8 mouse cellular contexts compared by ENCODE assay signal in genomic region chr3:129590548-129591226, GRCm38 (mm10). TPM values are rescaled to one million over a fixed set of nuclear protein-coding genes. Genes with fewer than 3 reads are reported as not detected.
DNase-seq lines count a peak whose midpoint lies in the region; ATAC-seq and TF ChIP-seq lines count a peak whose summit lies in the region.

No protein-coding gene starts in this region.

- no peak for TF ChIP-seq POLR2A in lung, adult 2 months (IDR thresholded peaks at IDR 0.05; ENCODE audit: borderline replicate concordance, extremely low read depth, low read depth, low read length)

- H3K36me3 ChIP-seq in forebrain, embryonic 16.5 days (ENCODE audit: control insufficient read depth, insufficient read depth): no peaks in the 10 kb centered on the region

- H3K4me2 ChIP-seq in forebrain, embryonic 16.5 days (ENCODE audit: low read length): peak overlapping the region; percentile 5; the same call in 1 of the 2 replicates

- no peaks in the 10 kb centered on the region for H3K27me3 ChIP-seq in forebrain, embryonic 16.5 days (replicated peaks; ENCODE audit: control insufficient read depth, insufficient read depth, low read length)

- peak overlapping the region; percentile 36; the same call in 1 of the 2 replicates for H3K27ac ChIP-seq in forebrain, embryonic 16.5 days (ENCODE audit: low read length)

- no peaks in the 10 kb centered on the region for H3K9me3 ChIP-seq in forebrain, embryonic 16.5 days (ENCODE audit: control insufficient read depth, low read length)

- DNase-seq in lung, adult 2 months: peak; percentile 8
- no peak for DNase-seq in lung, postnatal 10 days
- peak; percentile 55 to 72 for DNase-seq in layer of hippocampus, adult 8-10 months (ENCODE audit: low spot score in 2 of 2)
- peak; percentile 80 for DNase-seq in naive thymus-derived CD4-positive, alpha-beta T cell, adult 2 months (ENCODE audit: low read depth)
- DNase-seq in thymus, postnatal 4 days: peak; percentile 73
- DNase-seq in gastrocnemius, postnatal 4 days (ENCODE audit: low spot score in 2 of 2): no peak
- no peak for DNase-seq in ovary, postnatal 14 days (ENCODE audit: low spot score)

- ATAC-seq in forebrain, embryonic 16.5 days: peak; percentile 74

- no peaks in the 10 kb centered on the region for H3K4me1 ChIP-seq in lung, adult 2 months (ENCODE audit: control insufficient read depth, insufficient read depth, low read length)
- peaks cover 14% of the 10 kb centered on the region for H3K4me1 ChIP-seq in forebrain, embryonic 16.5 days (replicated peaks; ENCODE audit: control insufficient read depth, insufficient read depth, low read length)

- 66% methylated on average over 17 of the region's 17 CpGs for WGBS in lung, adult 2 months
- 47% methylated on average over 17 of the region's 17 CpGs for WGBS in forebrain, embryonic 16.5 days

- H3K4me3 ChIP-seq in lung, adult 2 months (replicated peaks; ENCODE audit: extremely low read depth, low read depth, low read length): no peak overlapping the region
- H3K4me3 ChIP-seq in forebrain, embryonic 16.5 days (replicated peaks; ENCODE audit: low read length): no peak overlapping the region

- H3K9ac ChIP-seq in forebrain, embryonic 16.5 days (replicated peaks; ENCODE audit: low read depth, low read length): no peak overlapping the region

- TF ChIP-seq CTCF in lung, adult 2 months (IDR thresholded peaks at IDR 0.05; ENCODE audit: insufficient read depth, low read length): no peak

RNA-seq across cellular contexts. Expression of gene Elovl6, which starts 58.5 kb away (rescaled TPM):
- polyA plus RNA-seq in lung, adult 2 months (2012; rRNA removed): 11.3 and 25.1 TPM in 2 replicates
- 43.5 and 44.7 TPM in 2 replicates for polyA plus RNA-seq in forebrain, embryonic 16.5 days (2015; fragmentation: Nextera tagmentation; extraction: Ambion mirVana)
- 10 to 100 TPM; 28.5 to 41.2 (median 33.1) TPM for total RNA-seq in layer of hippocampus, adult 8-10 months (2022)
- total RNA-seq in gastrocnemius, postnatal 4 days (2021): 10 to 100 TPM; 11.8 to 12.3 TPM

Comparison
In these comparisons a context has a peak if more than half of its experiments do, and no peak if none do; other contexts are left out.
1. DNase-seq: peak in lung, adult 2 months (single experiment), layer of hippocampus, adult 8-10 months (2 of 2), naive thymus-derived CD4-positive, alpha-beta T cell, adult 2 months (single experiment) and thymus, postnatal 4 days (single experiment); none in lung, postnatal 10 days (single experiment), gastrocnemius, postnatal 4 days (0 of 2) and ovary, postnatal 14 days (single experiment).